Mouse (Mus musculus) adipocyte (in vitro differentiated cells): Measurements from ENCODE around the gene Abca4.

ENCODE experiments used
- DNase-seq: peaks from one replicate; pipeline ENCODE4 v3.0.0-alpha.2; 2016; ENCODE audit warnings: low spot score

The Abca4 gene

DNA sequence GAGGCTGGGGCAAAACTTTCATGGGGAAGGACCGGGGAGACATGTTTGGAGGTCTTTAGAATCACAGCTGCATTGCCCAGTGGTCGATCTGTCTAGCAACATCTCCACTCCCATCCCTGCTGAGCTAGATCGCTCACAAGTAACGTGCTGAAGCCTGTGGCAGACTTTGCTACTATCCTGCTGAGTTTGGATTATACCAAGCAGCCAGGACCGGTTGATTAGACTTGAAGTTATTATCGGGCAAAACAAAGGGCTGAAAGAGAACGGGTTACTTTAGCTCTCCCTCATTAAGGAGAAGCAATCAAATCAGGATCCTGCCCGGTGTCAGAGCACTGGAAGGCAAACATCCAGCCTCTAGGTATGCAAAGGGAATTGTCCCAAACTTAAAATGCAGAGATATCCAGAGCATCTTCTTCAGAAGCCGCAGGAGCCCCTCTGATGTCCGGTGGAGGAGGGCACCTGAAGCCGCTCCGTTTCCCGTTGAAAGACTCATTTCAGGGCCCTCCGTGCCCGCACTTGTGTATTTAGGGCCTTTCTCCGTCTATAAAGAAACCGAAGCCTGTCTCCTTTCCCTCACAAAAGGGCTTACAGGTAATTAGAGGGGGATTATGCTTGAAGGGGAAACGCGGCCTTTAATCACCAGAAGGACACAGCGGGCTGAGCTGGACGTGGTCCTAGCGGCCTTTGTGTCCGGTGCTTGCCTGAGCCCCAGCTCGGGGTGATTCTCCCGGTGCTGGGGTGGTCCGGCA lies at the start of gene Abca4:
Gene Abca4 (plus strand): TSS at position 645 of the 749 bp plus-strand sequence.
- no peak for DNase-seq

DNA sequence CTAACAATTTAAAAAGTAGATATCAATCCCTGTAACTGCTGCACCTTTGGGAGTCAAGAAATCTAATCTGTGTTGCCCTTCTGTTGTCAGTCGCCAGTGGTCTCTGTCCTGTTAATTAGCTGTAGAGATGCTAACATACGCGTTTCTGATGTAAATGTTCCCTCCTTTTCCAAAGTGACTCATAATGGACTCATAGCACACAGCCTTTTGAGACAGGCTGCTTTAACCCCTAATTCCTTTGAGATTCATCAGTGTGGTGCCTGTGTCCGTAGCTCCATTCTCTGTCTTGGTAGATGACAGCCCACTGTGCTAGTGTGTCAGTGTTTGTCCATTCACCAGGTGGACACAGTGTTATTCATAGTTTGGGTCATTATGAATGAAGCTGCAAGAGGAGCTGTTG lies 49.1 kb upstream of the Abca4 start:
- DNase-seq = no peak

DNA sequence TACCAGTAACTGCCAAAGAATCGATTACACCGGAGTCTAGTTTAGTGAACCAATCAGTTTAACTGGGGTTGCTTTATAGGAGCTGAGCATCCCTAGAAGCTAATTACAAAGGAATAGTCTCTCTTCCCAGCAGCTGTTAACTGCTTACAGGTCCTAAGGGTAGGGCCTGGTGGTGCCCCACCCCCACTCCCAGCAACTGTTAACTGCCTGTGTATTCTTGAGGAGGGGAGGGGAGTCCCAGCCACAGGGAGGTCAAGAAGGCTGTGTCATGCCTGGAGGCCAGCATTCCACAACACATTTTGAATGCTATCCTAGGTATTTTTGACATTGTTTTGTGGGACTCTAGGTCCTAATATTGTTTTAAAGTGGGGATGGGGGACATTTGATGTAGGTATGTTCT lies 44.3 kb upstream of the Abca4 start:
- no peak for DNase-seq

DNA sequence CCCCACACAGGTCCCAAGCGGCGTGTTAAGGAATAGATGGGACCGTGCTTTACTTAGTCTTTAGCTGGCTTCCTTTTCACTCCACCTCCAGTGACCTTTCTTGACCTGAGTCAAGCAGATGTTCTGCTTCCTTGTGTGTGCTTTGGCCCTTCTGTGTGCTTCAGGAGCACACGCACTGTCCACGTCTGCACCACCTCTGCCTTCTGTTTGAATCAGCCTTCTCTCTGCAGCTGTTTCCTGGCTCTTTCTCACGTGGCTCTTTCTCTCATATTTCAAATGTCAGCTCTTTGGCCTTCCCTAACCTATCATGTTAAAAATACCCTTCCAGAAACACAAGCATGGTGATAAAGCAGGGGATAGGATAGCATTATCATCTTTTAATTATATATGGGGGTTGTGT lies 42.7 kb upstream of the Abca4 start:
- no peak for DNase-seq

DNA sequence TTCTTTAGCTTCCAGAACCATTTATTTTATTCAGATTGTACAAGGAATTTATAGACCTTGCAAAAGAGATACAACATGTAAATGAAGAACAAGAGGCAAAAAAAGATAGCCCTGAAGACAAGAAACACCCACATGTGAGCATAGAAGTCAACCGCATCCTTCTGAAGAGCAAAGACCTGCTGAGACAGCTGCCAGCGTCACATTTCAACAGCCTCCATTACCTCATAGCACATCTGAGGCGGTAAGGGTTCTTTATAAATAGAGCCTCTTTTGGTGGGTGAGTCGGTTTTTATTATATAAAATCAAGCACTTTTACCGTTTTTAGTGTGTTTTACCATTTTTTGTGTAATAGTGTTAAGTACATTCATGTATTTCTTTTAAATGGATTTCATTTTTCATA lies 34.4 kb upstream of the Abca4 start:
- no peak for DNase-seq

DNA sequence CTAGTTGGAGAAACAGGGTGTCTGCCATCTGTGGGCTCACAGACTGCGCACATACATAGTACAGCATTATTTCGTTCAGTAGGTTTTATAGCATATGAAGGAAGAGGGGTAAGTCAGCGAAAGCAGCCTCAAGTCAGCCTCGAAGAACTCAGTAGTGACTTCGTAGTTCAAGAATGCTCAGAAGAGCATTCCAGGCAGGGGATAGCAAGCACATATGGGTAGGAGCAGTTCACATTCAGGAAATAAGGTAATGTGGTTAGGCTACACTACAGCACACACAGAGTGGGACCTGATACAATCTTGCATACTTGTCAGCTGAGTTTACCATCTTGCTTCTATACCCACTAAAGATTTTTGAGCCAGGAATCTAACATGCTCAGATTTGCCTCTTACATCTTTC lies 34.0 kb upstream of the Abca4 start:
- DNase-seq = no peak

DNA sequence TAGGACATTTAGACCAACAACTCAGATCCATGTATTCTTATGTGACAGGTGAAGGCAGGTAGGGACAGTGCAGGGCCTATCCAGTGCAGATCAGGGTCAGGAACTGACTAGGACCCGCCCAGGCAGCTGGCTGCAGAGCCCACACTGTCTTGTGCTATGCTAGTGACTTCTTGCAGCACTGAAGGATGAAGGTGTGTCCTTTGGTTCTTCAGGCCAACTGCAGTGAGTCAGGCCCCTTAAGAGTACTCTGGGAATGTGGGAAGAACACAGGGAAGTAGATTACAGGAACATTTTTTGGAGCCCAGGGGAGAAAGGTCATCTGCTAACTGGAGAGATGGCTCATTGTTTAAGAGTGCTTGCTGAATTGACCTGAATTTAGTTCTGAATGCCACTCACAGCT lies 31.8 kb upstream of the Abca4 start:
- DNase-seq = no peak

DNA sequence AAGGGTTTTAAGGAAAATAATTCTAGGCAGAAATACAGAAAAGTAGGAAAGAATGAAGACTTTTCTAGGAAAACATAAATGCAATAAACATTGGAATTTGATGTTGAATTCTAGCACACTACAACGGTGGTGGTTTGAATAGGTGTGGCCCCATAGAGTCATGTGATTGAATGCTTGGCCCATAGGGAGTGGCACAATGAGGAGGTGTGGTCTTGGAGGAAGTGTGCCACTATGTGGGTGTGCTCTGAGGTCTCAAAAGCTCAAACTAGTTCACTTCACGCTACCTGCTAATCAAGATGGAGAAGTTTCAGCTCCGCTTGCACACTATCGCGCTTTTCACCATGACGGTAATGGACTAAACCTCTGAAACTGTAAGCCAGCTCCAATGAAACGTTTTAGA lies 25.8 kb upstream of the Abca4 start:
- DNase-seq = no peak

DNA sequence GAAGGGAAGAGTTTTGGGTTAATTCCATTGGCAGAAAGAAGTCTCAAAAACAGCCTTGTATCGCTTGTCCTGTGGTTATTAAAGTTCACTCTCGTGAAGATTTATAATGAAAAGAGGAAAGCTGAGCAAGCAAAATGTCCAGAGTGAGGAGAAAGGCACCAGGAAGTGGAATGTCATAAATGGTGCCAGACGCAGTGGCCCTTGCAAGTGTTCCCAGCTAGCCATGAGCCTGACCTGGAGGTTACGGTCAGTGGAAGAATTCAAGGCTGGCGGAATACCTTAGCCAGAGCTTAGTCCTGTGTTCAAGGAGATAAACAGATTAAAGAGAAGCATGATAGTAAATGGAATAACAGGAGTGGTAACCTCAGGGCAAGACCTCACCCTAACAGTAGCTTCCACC lies 25.1 kb upstream of the Abca4 start:
- no peak for DNase-seq

DNA sequence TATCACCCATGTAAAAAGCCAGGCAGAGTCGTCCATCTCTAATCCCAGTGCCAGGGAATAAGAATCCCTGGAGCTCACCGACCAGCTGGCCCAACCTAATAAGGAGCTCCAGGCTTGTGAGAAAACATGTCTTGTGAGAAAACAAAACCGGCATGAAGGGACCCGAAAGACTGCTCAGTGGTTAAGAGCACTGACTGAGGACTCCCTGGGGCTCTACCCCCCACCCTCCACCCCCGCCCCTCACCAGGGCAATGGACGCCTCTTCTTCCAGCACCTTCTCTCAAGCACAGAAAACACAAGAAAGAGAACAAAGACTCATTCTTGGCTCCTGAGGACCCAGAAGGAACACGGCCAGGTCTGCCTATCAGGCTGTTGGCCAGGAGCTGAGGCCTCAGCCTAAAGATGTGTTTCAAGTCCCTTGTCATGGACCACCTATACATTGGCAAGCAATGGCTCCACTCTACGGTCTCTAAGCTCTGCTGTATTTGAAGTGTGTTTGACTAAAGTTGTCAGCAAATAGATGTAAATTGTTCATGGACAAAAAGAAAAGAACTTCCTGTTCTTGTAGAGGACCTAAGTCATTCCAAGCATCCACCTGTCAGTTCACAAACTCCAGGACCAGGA lies 23.1 kb upstream of the Abca4 start:
- DNase-seq = no peak

DNA sequence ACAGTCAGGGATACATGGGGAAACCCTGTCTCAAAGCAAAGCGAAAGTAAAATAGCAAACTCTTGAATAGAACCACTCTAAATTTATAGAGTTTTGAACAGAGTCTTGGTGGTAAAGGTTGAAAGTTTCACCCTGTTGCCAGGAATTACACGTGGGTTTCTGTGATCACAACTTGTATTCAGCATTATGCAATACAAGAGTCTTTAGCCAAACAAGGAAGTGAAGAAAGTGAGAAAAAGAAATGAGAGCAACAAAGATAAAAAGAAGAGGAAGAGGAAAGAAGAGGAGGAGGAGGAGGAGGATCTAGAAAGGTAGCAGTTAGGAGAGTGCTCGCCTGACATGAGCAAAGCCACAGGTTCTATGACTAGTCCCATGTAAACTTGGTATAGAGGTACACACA lies 21.9 kb upstream of the Abca4 start:
- peak; percentile 34 for DNase-seq

DNA sequence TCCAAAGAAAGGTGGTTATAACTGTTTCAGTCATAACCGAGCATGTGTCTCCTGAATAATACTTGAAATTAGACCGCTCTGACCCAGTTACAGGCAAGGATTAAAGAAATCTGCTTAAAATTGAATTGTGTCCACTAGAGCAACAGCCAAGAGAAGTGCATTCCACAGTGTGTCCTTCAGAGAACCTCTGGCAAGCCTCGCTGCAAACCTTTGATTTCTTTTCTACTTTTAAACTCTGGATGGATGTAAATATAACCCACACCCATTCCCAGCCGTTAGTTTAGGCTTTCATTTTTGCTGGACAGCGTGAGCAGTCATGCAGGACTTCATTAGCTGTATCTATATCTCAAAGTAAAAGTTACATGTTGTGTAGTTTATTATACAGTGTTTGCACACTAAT lies 17.6 kb upstream of the Abca4 start:
- no peak for DNase-seq

DNA sequence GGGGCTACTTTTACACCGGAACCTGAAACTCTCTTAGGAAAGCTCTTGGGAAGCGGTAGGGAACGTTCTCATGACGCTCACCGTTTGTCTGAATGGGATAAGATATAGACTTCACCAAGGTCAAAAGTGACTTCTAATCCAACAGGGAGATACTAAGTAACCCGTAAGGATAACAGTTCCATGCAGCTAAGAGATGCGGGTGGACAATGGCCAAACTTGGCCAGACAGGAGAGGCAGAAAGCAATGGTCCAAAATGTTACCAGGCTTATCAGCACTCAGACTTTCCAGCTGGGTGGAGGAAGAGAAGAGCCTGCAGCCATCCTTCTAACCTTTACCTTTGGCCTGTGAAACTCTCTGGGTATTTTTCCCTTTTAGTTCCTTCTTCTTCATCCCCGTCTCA lies 16.5 kb upstream of the Abca4 start:
- DNase-seq = no peak

DNA sequence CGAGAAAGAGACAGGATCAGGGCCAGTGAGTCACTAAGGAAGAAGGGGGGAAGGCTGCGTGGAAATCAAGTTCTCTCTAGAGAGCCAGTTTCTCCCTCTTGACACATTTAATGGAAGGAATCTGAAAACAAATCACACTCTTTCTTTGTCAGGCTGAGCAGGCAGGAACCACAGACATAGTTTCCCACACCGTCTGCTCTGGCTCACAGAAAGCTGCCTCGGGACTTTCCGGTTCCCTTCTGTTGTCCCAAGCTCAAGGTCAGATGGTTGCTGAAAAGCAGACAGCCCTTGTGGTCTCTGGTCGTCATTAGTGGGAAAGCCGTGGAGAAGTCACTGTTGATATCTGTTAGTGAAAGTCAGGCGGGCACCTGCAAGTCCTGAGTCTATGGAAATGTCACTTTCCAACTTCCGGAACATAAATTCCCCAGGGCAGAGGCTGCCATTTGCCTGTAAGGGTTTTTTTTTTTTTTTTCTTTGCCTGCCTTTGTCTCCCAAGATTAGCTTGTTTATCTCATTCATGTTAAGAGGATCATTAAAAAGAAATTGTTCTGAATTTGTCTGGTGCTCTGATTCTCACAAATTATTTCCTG lies 10.9 kb upstream of the Abca4 start:
- DNase-seq = peak; percentile 20

DNA sequence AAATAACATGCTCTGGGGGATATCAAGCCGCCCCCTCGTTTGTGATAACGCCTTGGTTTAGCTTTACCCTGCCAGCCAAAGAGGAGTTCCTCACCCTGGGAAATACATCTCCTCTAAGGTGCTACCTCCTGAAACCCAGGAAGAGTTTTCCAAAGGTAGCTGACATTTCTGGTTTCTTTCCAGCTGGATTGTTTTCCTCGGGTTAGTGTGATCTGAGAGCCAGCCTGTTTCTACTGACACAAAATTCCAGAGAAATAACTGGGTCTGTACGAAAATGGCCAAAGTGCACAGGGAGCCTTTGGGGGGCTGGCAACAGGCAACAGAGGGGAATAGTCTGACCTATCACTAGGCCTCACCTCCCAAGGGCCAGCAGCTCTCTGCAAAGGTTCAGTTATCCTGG lies 10.0 kb upstream of the Abca4 start:
- DNase-seq = no peak

DNA sequence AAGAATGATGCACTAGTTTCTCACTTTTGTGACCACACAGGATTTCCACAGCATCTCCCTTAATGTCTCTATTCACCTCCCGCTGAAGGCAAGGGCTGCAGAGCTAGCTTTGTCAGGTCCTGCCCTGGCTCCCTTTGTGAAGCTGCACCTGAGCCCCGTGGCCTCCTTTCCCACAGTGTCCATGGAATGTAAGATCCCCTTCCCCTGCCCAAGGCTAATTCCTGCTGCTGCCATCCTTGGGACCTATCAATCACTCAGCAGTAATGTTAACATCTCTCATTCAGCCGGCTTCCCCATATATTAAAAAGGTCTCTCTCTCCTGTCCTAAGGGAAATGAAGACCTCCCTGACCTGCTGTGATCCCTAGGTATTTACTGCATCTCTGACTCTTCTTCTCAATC lies 9.2 kb upstream of the Abca4 start:
- DNase-seq = no peak

DNA sequence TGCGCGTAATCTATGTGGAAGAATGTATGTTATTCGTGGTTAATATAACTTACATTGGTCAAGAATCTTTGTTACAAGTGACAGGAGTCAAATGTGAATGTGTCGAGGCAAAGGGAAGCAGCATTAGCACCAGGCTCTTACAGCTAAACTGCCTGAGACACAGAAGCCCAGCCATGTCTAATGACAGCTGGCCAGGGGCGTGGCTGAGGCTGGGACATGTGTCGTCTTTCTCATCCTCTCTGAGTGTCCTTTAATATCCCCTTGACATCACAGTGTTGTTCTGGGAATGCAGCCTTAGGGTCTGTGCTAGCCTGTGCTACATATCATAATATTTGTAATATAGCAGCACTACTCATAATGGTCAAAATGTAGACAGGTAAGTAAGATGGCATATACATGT lies 3.7 kb upstream of the Abca4 start:
- no peak for DNase-seq

DNA sequence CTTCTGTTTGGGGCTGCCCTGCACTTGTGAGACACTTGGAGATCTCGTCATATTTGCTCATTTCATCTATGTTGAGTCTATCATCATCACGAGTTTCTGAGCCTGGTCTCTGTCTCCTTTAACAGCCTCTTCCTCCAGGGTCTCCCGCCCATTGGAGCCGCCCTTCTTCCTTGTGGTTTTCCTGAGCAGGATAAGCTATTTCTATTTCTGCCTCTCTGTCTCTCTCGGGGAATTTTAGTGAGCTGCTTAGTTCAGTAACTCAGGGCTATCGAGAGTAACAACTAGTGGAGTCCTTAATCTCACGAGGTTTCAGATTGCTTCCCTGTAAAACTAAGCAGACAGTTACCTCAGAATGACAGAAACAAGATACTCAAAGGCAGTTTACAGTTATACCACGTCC lies 1.1 kb upstream of the Abca4 start:
- no peak for DNase-seq

DNA sequence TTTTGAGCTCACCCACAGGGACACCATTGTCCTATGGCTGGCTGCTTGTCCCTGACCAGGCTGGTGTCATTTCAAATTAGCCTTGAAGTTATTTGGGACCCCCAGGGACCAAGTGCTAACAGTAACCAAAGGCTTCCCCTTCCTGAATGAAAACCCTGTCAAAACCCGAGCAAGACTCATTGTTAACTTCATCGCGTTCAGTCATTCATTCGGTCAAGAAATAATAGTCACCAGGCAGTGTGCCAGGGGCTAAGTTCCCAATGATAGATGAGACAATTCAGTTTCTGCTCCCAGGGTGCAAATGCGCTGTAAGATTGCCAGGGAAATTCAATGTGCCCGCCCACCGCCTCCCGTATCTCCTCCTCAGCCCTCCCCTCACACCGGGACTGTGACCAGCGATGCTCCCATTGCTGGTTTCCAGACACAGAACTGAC lies 2.0 kb downstream of the Abca4 start:
- DNase-seq = no peak

DNA sequence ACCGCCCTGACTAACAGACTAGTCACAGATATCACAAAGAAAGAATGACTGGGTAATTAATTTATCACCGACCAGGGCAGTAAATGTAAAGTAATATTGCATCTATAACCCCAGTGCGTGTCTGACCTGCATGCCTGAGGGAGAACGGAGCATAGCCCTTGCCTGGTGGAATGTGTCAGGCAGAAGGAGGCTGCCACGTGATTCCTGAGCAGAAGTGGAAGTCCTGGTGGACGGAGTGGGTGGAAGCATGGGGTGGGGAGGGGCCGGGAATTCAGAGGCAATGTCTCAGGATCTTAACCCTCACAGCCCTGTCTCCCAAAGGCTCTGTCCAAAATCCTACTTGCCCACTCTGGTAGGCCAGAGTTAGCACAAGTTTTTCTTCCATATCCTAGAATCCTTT lies 3.2 kb downstream of the Abca4 start:
- no peak for DNase-seq

DNA sequence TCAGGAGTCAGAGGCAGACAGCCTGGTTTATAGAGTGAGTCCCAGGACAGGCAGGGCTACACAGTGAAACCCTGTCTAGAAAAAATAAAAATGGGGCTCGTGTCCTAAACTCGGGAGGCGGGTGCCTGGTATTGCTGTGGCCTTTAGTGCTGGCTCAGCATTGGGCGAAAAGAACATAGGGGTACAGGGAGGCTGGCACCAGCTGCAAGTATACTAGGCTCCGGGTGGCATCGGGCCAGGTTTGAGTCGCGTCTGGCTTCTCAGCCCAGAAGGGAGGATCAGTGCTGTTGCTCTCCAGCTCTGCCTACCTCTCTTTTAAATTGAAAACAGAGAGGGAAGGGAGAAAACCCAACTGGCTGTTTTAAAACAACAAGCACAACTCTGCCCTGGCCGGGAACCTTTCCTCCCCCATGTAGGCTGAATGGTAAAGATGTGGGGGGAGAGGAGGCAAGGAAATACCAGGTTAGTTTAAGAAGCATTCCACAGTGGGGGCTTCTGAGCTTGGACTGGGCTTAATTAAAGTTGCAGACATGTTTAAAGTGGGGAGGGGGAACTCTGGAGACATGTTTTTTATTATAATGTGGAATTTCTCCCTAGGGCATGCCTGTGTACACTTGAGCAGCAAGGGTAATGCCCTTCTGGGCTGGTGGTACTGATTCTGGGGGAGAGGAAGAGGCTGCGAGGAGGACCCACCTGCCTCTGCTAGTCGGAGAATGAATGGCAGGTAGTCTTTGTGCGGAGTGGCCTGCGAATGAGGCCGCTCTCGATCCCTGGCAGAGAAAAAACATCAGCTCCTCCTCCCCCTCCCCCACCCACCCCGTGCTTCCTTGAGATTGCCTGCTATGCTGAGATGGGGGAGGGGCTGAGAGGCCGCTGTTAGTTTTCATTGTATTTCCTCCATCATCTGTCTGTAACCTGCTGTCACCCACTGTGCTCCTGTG lies 3.9 kb downstream of the Abca4 start:
- DNase-seq = peak; percentile 53

DNA sequence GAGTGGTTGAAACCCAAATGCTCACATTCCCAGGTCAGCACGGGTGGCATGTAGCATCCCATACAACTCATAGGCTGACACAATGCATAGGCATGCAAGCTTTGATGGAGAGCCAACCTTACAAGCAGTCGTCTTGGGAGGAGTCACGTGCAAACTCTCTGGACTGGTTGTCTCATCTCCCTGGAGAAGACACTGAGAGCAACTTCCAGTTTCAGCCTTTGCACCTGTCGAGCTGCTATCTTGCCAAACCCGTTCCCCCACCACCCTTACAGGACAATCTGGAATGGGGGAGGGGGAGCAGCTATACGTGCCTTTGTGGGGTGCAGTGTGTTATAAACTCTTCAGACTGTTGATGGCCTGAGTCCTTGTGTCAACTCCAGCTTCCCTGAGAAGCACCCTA lies 4.9 kb downstream of the Abca4 start:
- DNase-seq = no peak
